Mouse (Mus musculus) megakaryocyte, embryonic 14.5 days (primary cell): ENCODE data around the gene Keap1. TPM values are rescaled to one million over a fixed set of nuclear protein-coding genes. Genes with fewer than 3 reads are reported as not detected.
"Not testable (repeated sequence)": the region's sequence is repeated elsewhere in the genome, so short reads cannot be mapped to it uniquely, and the experiment has no call there.

Source experiments
- H3K27me3 ChIP-seq: replicated peaks from 2 replicates; pipeline ENCODE3; 2012; ENCODE audit warnings: inconsistent platforms
- H3K36me3 ChIP-seq: replicated peaks from 2 replicates; pipeline ENCODE3; 2012; ENCODE audit warnings: low read length, inconsistent platforms, mixed read lengths
- H3K4me1 ChIP-seq: 2 replicates; pipeline ENCODE4 v1.6.1; 2012; ENCODE audit warnings: inconsistent platforms
- H3K4me3 ChIP-seq: replicated peaks from 2 replicates; pipeline ENCODE3; 2012; ENCODE audit warnings: moderate library complexity, mild to moderate bottlenecking, inconsistent platforms
- H3K9me3 ChIP-seq: 2 replicates; pipeline ENCODE4 v1.6.1; 2012; ENCODE audit warnings: inconsistent platforms
- FLI1 ChIP-seq: IDR thresholded peaks from 2 replicates; pipeline ENCODE4 v1.6.1; 2012; ENCODE audit warnings: low read length, inconsistent platforms, mixed read lengths
- GATA1 ChIP-seq: IDR thresholded peaks from 3 replicates; pipeline ENCODE4 v1.6.1; 2012; ENCODE audit warnings: mixed read lengths, low read length, inconsistent platforms, borderline replicate concordance
- polyA plus RNA-seq: library from polyadenylated mRNA; stranded (reverse); fragments of >175 nt; gene quantifications from 2 replicates; pipeline ENCODE4 v1.2.3, GENCODE M21; 2012; ENCODE audit warnings: low replicate concordance; ENCODE audit not compliant: insufficient read depth

The Keap1 gene
- polyA plus RNA-seq, 1 experiment = 47.4 TPM

DNA sequence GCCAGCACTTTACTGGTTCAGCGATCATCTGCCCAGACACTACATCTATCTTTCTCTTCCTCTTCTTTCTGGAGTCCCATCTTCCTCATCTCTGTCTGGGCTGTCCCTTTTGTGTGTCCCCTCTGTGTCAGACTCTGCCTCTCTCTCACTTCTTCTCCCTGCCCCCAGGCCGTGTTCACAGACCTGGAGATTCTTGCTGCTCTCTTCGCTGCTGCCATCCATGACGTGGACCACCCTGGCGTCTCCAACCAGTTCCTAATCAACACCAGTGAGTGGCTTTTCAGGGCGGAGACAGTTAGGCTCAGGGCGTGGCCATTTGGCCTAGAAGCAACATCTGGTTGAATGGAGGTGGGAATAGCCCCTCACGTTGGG lies 35.0 kb downstream of the Keap1 start:
- TF ChIP-seq FLI1 (no peak), GATA1 (no peak)
- Histone ChIP-seq H3K4me3 (no peak overlapping the region), H3K36me3 (peaks cover 91% of the 10 kb centered on the region), H3K27me3 (no peaks in the 10 kb centered on the region), H3K4me1 (no peaks in the 10 kb centered on the region), H3K9me3 (no peaks in the 10 kb centered on the region)

DNA sequence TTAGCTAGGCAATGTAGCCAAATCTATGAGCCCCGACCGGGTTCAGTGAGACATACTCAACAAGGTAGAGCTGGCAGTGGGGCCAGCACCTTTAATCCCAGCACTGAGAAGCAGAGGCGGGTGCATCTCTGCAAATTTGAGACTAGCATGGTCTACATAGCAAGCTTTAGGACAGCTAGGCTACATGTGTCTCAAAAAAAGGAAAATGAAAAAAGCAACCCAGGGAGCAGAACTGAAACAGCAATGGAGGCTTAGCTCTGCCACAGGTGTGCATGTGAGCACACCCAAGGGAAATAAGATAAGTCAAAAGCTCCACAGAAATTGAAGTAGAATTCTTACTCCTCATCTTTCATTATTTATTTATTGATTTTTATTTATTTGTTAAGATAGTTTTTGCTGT lies 40.2 kb downstream of the Keap1 start:
- H3K27me3 ChIP-seq = no peaks in the 10 kb centered on the region
- no peak overlapping the region for H3K4me3 ChIP-seq
- H3K9me3 ChIP-seq = no peaks in the 10 kb centered on the region
- TF ChIP-seq GATA1 (no peak), FLI1 (no peak)
- H3K4me1 ChIP-seq = peaks cover 29% of the 10 kb centered on the region
- H3K36me3 ChIP-seq = peaks cover 82% of the 10 kb centered on the region

DNA sequence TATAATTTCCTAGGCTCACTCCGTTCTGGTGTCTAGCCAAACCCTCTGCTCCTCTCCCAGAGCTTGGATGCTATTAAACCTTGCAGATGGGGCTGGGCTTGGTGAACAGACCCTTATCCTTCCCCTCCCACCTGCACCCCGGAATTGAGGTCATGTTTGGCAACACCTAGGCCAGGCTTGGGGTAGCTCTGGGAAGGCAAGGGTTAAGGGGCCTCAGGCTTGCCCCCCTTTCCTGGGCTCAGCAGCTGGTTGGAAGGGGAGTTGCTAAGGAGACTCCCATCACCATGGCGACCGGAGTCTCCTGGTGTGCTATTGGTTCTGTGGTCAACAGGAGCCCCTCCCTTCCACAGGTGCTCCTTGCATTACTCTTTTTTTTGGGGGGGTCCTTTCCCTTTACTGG lies 41.2 kb downstream of the Keap1 start:
- no peaks in the 10 kb centered on the region for H3K27me3 ChIP-seq
- no peak for TF ChIP-seq FLI1
- TF ChIP-seq GATA1 = no peak
- H3K9me3 ChIP-seq = no peaks in the 10 kb centered on the region
- H3K4me3 ChIP-seq = no peak overlapping the region
- H3K36me3 ChIP-seq = peaks cover 80% of the 10 kb centered on the region
- peaks cover 29% of the 10 kb centered on the region for H3K4me1 ChIP-seq

DNA sequence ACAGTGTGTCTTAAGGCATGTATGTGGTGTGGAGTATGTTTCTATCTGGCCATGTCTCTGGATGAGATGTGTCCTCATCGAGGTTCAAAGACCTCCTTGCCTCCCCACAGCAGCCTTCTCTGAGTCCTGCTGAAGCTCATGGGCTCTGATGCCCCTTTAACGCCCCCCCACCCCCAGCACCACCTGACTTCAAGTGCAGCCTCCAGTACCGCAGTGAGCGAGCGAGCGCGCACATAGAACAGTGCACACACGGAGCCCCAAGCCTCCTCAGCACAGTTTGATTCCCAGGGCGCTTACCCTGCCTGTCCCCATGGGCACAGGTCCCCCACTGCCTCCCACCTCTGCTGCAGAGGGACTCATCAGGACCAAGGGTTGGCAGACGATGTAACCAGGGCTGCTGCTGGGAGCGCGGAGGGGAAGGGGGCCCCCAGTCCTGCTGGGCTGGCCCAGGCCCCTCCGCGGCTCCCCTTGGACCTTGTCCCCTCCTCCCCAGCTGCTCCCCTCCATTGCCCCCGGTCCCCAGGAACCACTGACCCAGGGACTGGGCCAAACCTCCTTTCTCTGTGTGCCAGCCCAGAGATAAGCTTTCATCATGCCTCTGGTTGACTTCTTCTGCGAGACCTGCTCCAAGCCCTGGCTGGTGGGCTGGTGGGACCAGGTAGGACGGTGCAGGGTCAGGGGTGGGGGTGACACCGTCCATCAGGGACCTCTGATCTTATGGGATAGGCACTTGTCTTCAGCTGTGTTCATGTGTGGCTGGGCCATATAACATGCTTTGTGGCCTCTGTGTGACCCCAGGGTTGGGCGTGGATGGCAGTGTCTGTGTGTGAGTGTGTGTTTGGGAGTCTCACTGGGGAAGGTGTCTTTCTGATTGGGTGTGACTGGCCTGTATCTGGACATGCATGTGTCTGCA lies 42.4 kb downstream of the Keap1 start:
- TF ChIP-seq GATA1 = no peak
- no peak for TF ChIP-seq FLI1
- Histone ChIP-seq H3K4me1 (peaks cover 29% of the 10 kb centered on the region), H3K36me3 (peaks cover 85% of the 10 kb centered on the region), H3K9me3 (no peaks in the 10 kb centered on the region), H3K4me3 (no peak overlapping the region), H3K27me3 (no peaks in the 10 kb centered on the region)

DNA sequence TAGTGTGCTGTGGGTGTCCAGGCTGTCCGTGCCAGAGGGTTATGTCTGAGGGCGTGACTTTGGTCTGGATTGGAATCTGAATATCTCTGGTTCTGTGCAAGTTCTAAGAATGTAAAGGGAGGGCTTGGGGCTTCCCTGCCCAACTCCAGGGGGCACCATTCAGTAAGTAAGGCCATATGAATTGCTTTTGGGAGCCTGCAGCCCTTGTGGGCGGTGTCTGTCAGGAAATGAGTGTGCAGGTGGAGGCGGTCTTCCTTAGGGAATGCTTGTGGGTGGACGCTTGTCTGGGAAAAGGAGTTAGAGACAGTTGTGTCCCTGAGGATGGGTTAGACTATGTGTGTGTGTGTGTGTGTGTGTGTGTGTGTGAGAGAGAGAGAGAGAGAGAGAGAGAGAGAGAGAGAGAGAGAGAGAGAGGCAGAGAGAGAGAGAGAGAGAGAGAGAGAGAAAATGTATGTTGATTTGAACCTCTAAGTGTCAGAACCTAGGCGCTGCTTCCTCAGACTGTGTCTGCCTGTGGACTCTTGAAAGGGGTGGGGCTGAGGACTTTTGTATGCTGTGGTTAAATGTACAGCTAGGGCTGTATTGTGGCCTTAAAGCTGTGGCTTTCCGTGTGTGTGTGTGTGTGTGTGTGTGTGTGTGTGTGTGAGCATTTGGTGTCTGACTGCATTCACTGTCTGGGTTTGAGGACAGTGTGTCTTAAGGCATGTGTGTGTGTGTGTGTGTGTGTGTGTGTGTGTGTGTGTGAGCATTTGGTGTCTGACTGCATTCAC lies 43.2 kb downstream of the Keap1 start:
- not testable (repeated sequence) for H3K9me3 ChIP-seq, H3K4me3 ChIP-seq, H3K27me3 ChIP-seq
- H3K4me1 ChIP-seq = peaks cover 33% of the 10 kb centered on the region
- H3K36me3 ChIP-seq = peaks cover 85% of the 10 kb centered on the region

DNA sequence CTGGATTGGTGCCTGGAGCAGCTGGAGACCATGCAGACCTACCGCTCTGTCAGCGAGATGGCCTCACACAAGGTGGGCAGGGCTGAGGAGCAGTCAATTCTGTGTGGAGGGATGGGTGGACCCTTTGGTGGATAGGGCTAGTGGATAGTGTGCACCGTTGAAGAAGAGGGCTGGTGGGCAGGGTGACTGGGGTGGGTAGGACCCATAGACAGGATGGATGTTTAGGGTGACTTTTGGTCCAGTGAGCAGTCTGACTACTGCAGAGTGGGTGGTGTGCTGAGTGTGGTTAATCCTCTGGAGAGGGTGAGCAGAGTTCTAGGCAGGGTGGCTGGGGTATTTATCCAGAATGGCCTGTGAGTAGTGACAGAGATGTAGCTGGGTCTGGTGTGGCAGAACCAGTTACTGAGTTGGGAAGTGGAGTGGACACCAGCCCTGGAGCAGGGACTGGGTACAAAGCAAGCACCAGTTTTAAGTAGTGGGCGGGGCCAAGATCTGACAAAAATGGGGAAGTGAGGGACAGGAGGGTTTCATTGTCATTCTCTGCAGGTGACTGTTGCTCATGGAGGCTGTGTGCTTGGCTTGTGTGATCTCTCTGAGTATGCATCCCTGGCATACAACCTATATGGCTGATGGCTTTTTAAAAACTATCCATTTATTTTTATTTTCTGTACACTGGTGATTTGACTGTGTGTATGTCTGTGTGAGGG lies 44.2 kb downstream of the Keap1 start:
- peaks cover 2% of the 10 kb centered on the region for H3K27me3 ChIP-seq
- H3K36me3 ChIP-seq = peaks cover 76% of the 10 kb centered on the region
- no peaks in the 10 kb centered on the region for H3K9me3 ChIP-seq
- no peak overlapping the region for H3K4me3 ChIP-seq
- TF ChIP-seq FLI1 = no peak
- TF ChIP-seq GATA1 = no peak
- H3K4me1 ChIP-seq = peaks cover 33% of the 10 kb centered on the region

DNA sequence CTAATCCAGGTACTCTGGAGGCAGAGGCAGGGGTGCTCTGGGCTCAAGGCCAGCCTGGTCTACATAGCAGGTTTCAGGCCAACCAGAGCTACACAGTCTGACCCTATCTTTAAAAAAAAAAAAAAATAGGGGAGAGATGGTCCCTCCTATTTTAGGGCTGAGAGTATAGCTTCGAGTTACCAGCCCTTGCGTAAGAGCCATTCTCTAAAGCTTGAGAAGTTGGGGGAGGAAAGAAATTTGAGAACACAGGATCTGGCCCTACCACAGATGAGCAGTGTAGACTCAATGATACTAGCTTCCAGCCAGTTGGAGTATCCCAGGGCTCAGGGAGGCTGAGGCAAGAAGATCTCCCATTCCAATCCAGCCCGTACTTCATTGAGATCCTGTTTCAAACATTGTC lies 45.4 kb downstream of the Keap1 start:
- H3K36me3 ChIP-seq = peaks cover 65% of the 10 kb centered on the region
- H3K9me3 ChIP-seq = no peaks in the 10 kb centered on the region
- peaks cover 33% of the 10 kb centered on the region for H3K4me1 ChIP-seq
- H3K4me3 ChIP-seq = no peak overlapping the region
- peaks cover 2% of the 10 kb centered on the region for H3K27me3 ChIP-seq
- TF ChIP-seq FLI1 (no peak), GATA1 (no peak)

DNA sequence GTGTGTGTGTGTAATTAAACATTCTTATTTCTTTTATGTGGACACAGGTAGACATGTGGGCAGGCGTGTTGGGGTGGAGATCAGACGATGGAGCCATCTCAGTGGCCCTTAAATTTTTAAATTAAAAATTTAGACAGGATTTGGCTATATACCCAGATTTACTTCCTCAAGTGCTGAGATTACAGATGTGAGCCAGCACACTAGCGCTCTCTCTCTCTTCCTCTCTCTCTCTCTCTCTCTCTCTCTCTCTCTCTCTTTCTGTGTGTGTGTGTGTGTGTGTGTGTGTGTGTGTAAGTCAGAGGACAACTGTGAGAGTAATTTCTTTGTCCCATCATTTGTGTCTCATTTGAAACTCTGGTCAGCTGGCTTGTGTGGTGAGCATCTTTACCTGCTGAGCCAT lies 48.5 kb downstream of the Keap1 start:
- H3K9me3 ChIP-seq = no peaks in the 10 kb centered on the region
- peaks cover 28% of the 10 kb centered on the region for H3K4me1 ChIP-seq
- H3K4me3 ChIP-seq = no peak overlapping the region
- no peak for TF ChIP-seq FLI1
- no peak for TF ChIP-seq GATA1
- peaks cover 2% of the 10 kb centered on the region for H3K27me3 ChIP-seq
- peaks cover 49% of the 10 kb centered on the region for H3K36me3 ChIP-seq

DNA sequence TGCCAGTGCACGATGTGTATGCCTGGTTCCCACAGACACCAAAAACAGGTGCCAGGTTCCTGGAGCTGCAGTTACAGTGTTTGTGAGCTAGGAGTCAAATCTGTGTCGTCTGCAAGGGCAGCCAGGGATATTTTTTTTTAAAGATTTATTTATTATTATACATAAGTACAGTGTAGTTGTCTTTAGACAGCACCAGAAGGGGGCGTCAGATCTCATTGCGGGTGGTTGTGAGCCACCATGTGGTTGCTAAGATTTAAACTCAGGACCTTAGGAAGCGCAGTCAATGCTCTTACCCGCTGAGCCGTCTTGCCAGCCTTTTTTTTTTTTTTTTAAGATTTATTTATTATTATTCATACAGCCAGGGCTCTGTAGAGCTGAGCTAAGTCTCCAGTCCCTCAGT lies 49.3 kb downstream of the Keap1 start:
- H3K4me1 ChIP-seq = peaks cover 28% of the 10 kb centered on the region
- H3K4me3 ChIP-seq = no peak overlapping the region
- TF ChIP-seq GATA1 (no peak), FLI1 (no peak)
- H3K27me3 ChIP-seq = peaks cover 2% of the 10 kb centered on the region
- H3K9me3 ChIP-seq = no peaks in the 10 kb centered on the region
- H3K36me3 ChIP-seq = peaks cover 54% of the 10 kb centered on the region
